Mouse (Mus musculus) E14TG2a.4 (cell line): ENCODE measurements around the gene Podxl2.

ENCODE experiments used
- H3K27me3 ChIP-seq: 2 replicates; pipeline ENCODE4 v1.6.1; 2014; ENCODE audit warnings: low read length, control low read depth; ENCODE audit not compliant: insufficient read depth
- H3K36me3 ChIP-seq: 2 replicates; pipeline ENCODE4 v1.6.1; 2014; ENCODE audit warnings: low read length, control low read depth; ENCODE audit not compliant: insufficient read depth
- H3K4me1 ChIP-seq: replicated peaks from 2 replicates; pipeline ENCODE4 v1.6.1; 2014; ENCODE audit warnings: low read depth, low read length, control low read depth
- H3K4me3 ChIP-seq: replicated peaks from 2 replicates; pipeline ENCODE4 v1.5.1; 2014; ENCODE audit warnings: mild to moderate bottlenecking, low read length
- H3K9me3 ChIP-seq: 2 replicates; pipeline ENCODE4 v1.6.1; 2014; ENCODE audit warnings: low read length, control low read depth
- CTCF ChIP-seq: conservative IDR thresholded peaks from 2 replicates; pipeline ENCODE4 v1.5.1; 2014; ENCODE audit warnings: low read length
- NANOG ChIP-seq: IDR thresholded peaks from 2 replicates; pipeline ENCODE4 v1.6.1; 2014; ENCODE audit warnings: borderline replicate concordance, low read length, mixed read lengths
- POU5F1 ChIP-seq: IDR thresholded peaks from 2 replicates; pipeline ENCODE4 v1.6.1; 2014; ENCODE audit warnings: low read length, borderline replicate concordance

The Podxl2 gene

DNA sequence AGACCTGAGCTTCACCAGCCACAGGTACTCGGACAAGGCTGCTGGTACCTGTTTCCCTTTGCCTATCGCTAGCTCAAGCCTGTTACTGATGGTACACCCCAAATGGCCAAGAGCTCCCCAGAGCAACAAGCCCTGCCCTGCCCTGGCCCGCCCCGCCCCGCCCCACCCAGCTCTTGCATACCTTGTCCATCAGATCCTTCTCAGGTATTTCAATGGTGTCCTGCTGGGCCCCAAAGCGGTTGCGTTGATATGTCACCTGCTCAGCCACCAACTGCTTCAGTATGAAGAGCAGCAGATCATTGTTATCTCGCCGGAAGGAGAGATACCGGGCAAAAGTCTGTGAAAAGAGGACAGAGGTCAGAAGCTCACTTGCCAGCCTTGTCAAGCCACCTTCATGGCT lies 9.4 kb upstream of the Podxl2 start:
- TF ChIP-seq NANOG (no peak), POU5F1 (no peak), CTCF (no peak)
- peaks cover 70% of the 10 kb centered on the region for H3K4me1 ChIP-seq

DNA sequence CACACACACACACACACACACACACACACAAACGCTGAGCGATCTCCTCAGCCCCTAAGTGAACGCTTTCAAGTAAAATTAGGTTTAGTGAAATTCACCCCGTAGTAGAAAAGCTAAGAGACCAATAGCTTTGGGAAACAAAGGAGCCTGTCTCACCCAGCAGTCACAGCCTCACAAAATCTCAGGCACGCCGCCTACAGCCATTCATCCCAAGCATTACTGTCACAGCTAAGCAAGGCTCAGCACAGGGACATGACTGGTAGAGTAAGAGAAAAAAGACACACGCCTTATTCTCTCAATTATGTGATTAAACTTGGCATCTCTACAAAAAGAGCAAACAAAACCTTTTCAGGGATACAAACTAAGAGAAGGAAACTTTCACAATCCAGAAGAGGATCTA lies 6.5 kb upstream of the Podxl2 start:
- no peak for TF ChIP-seq NANOG
- TF ChIP-seq POU5F1 = no peak
- TF ChIP-seq CTCF = no peak

More for the DNA sequence above, 9.4 kb upstream of the Podxl2 start:
- no peaks in the 10 kb centered on the region for H3K9me3 ChIP-seq
- peaks cover 95% of the 10 kb centered on the region for H3K36me3 ChIP-seq
- H3K4me3 ChIP-seq = 0 out of 2 replicates have a peak overlapping the region, but pooled peaks have one; percentile 37
- no peaks in the 10 kb centered on the region for H3K27me3 ChIP-seq

DNA sequence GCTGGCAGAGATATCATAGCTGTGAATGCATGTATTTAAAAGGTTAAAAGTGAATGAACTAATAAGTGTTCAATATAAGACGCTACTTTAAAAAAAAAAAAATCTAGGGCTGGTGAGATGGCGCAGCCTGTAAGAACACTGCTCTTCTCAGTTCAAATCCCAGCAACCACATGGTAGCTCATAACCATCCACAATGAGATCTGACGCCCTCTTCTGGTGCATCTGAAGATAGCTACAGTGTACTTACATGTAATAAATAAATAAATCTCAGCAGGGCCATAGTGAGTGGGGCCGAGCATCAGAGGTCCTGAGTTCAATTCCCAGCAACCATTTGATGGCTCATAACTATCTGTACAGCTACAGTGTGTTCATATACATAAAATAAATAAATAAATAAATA lies 4.6 kb upstream of the Podxl2 start:
- TF ChIP-seq POU5F1 (no peak), CTCF (peak; percentile 25; the same call in 1 of the 2 replicates), NANOG (no peak)
- Histone ChIP-seq H3K36me3 (peaks cover 59% of the 10 kb centered on the region), H3K4me1 (peaks cover 28% of the 10 kb centered on the region), H3K4me3 (no peak overlapping the region), H3K27me3 (peaks cover 19% of the 10 kb centered on the region), H3K9me3 (0 out of 2 replicates have a peak, but pooled peaks cover 2% of the 10 kb centered on the region)

More for the DNA sequence above, 6.5 kb upstream of the Podxl2 start:
- Histone ChIP-seq H3K9me3 (no peaks in the 10 kb centered on the region), H3K4me3 (no peak overlapping the region), H3K27me3 (peaks cover 4% of the 10 kb centered on the region), H3K36me3 (peaks cover 77% of the 10 kb centered on the region), H3K4me1 (peaks cover 46% of the 10 kb centered on the region)

DNA sequence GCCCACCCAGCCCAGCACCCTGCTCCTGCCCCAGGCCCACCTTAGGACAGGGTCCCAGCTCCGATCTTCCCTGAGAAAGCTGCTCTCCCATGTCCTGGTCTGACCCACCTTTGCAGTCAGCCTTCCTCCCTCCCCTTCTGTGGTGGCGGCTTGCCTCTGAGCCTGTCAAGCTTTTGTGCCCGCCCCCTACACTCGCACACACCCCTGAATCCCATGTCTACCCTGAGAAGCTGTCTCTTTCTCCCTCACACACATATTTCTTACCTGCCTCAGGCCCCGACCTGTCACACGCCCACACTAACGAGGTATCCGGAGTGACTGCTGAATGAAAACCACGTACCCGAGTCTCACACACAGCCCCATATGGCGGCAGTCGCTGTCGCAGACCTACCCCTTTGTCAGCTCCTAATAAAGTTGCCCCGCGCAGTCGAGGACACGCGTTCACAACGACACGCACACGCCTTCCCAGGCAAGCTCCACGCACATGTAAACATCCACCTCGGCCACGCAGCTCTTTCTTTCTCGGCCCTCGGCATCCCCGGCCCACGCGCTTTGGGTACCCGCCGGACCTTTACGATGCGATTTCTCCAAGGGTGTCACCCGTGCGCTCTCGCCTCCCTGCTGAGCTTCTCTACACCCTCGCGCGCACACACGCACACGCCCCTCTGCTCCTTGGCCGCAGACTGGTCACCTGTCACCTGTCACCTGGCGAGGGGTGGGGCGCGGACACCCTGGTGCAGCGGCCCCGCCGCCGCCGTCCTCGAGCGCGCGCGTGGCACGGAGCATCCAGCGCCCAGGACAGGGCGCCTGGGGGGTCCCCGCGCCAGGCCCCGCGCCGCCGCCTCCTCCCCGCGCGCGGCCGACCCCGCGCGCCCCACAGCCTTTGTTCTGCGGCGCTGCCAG lies 628 bp downstream of the Podxl2 start:
- H3K9me3 ChIP-seq = 0 out of 2 replicates have a peak, but pooled peaks cover 2% of the 10 kb centered on the region
- peaks cover 11% of the 10 kb centered on the region for H3K36me3 ChIP-seq
- no peak for TF ChIP-seq CTCF
- TF ChIP-seq POU5F1 = no peak
- TF ChIP-seq NANOG = no peak
- peaks cover 62% of the 10 kb centered on the region for H3K27me3 ChIP-seq
- H3K4me3 ChIP-seq = peak overlapping the region; percentile 85
- H3K4me1 ChIP-seq = peaks cover 9% of the 10 kb centered on the region; the same call in 1 of the 2 replicates

DNA sequence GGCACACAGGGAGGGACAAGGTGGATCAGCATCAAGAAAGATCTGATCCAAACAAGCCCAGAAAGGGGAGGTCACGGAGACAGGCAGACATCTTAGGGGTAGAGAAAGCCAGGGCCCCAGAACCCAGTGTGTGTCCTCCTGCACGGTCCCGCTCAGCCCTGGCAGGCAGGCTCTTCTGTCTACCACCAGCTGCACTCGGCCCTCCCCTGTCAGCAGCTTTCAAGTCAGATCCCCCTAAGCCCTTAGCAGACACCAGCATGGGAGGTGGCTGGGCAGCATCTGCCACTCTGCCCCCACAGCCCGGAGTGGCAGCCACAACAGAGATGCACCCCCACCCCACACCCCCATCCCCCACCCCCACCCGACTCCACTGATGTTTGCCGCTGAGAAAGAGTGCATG lies 2.0 kb downstream of the Podxl2 start:
- Histone ChIP-seq H3K36me3 (no peaks in the 10 kb centered on the region), H3K4me3 (no peak overlapping the region), H3K4me1 (peaks cover 9% of the 10 kb centered on the region; the same call in 1 of the 2 replicates), H3K27me3 (peaks cover 62% of the 10 kb centered on the region), H3K9me3 (0 out of 2 replicates have a peak, but pooled peaks cover 2% of the 10 kb centered on the region)
- TF ChIP-seq NANOG = no peak
- no peak for TF ChIP-seq POU5F1
- TF ChIP-seq CTCF = no peak

DNA sequence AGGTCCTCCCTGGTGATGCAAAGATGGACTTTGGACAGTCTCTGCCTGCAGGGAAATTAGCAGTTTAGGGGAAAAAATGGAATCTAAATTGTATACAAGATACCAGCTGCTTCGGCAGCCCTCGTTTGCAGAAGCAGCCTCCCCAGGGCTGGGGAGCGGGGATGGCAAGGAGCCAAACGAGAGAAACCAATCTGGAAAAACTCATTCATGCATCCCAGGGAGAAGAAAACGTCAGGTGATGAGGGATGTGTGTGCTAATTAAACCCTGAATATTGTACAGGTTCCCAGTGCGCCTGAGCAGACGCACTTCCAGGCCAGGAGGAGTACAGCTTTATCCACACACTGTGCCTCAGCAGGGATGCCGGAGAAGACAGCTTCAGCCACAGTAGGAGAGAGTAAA lies 3.3 kb downstream of the Podxl2 start:
- Histone ChIP-seq H3K27me3 (peaks cover 66% of the 10 kb centered on the region), H3K4me3 (no peak overlapping the region), H3K4me1 (peaks cover 9% of the 10 kb centered on the region; the same call in 1 of the 2 replicates), H3K36me3 (no peaks in the 10 kb centered on the region), H3K9me3 (0 out of 2 replicates have a peak, but pooled peaks cover 2% of the 10 kb centered on the region)
- no peak for TF ChIP-seq NANOG
- TF ChIP-seq CTCF = no peak
- no peak for TF ChIP-seq POU5F1

DNA sequence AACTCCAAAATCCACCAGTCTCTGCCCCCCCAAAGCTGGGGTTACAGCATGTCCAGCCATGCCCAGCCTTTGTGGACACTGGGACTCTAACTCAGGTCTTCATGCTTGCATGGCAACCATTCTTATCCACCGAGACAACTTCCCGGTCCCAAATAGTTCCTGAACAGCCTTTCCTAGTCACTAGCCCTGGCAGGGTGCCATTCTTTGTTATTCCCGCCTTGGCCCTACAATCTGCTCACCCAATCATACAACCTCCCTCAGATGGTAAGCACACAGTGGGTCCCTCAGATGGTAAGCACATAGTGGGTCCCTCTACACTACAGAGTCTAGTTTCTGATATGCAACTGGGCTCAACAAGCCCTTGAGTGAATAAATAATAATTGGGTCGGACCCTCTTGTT lies 4.2 kb downstream of the Podxl2 start:
- Histone ChIP-seq H3K4me1 (peaks cover 9% of the 10 kb centered on the region; the same call in 1 of the 2 replicates), H3K36me3 (no peaks in the 10 kb centered on the region), H3K27me3 (peaks cover 62% of the 10 kb centered on the region), H3K9me3 (0 out of 2 replicates have a peak, but pooled peaks cover 2% of the 10 kb centered on the region), H3K4me3 (no peak overlapping the region)
- TF ChIP-seq POU5F1 (no peak), CTCF (no peak), NANOG (no peak)

DNA sequence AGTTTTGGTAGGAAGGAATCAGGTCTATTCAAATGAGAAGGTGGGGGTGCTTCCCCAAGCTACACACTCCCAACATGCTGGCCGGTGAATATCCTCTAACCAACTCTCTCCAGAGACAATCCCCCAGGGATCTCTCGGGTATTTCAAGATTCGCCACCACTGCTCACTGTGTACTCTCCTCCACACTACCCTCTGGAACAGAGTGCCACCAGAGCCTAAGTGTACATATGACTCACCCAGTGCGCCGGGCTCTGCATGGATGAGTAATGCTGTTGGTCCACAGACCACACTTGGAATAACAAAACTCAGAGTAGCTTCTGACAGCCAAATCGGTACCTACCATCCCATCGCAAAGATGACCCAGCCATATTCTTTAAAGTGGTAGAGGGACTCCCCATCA lies 5.4 kb downstream of the Podxl2 start:
- Histone ChIP-seq H3K36me3 (no peaks in the 10 kb centered on the region), H3K4me1 (peaks cover 18% of the 10 kb centered on the region; the same call in 1 of the 2 replicates), H3K4me3 (no peak overlapping the region), H3K27me3 (peaks cover 55% of the 10 kb centered on the region), H3K9me3 (no peaks in the 10 kb centered on the region)
- no peak for TF ChIP-seq NANOG
- TF ChIP-seq CTCF = no peak
- no peak for TF ChIP-seq POU5F1

DNA sequence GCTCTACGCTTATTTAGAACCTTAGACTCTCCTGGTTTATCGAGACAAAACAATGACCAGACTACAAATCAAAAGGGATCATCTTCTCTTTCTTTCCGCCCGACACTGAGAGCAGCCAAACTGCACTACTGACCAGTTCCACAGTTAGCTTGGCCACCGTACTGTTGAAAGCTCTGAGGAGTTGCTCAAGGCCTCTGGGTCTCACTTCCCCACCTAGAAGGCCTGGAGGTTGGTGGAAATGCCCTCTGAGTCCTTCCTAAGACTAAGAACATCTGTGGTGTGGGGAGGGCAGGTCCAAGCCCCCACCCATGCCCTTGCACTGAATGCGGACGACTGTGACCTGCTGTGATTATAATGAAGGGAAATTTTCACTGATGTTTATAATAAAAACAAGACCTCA lies 9.1 kb downstream of the Podxl2 start:
- no peak overlapping the region for H3K4me3 ChIP-seq
- TF ChIP-seq POU5F1 (no peak), NANOG (no peak), CTCF (no peak)
- H3K36me3 ChIP-seq = no peaks in the 10 kb centered on the region
- H3K27me3 ChIP-seq = peaks cover 22% of the 10 kb centered on the region
- no peaks in the 10 kb centered on the region for H3K9me3 ChIP-seq
- H3K4me1 ChIP-seq = 0 out of 2 replicates have a peak, but pooled peaks cover 10% of the 10 kb centered on the region
